Mouse (Mus musculus) heart, adult 18-20 months (tissue): Measurements from ENCODE around the gene Pkn1. TPM values are rescaled to one million over a fixed set of nuclear protein-coding genes. Genes with fewer than 3 reads are reported as not detected.

ENCODE experiments used
- microRNA-seq, 2 experiments: library from miRNA; unstranded; fragments of <30 nt; microRNA quantifications; one replicate each; pipeline ENCODE4 v1.2.0; 2022
- total RNA-seq, 2 experiments: library from RNA; stranded (reverse); gene quantifications; 2 replicates each; pipeline ENCODE4 v1.2.3; 2021

Pkn1 gene
- total RNA-seq, 2 experiments from 2014 or later: 51.1 to 52.7 TPM

Small RNA genes lying within 50 kb of the gene (microRNA-seq; reads per million reads assigned to microRNA genes)
- 0.27 to 0.76 reads per million in 2 experiments for gene Mir1668

Other genes starting within 250 kb of the Pkn1 start
- 10 to 100 TPM; 53.3 to 56.3 TPM for gene Scoc, start 240.8 kb downstream of the Pkn1 start, total RNA-seq
- not detected for gene Olfr370, start 163.4 kb downstream of the Pkn1 start, total RNA-seq
- gene Ndufb7, start 132.5 kb downstream of the Pkn1 start, total RNA-seq: 100 to 1,000 TPM; 661 to 773 TPM
- 100 to 1,000 TPM; 487 to 510 TPM for gene Tecr, start 91.2 kb downstream of the Pkn1 start, total RNA-seq
- gene Dnajb1, start 91.0 kb downstream of the Pkn1 start, total RNA-seq: 10 to 100 TPM; 20.0 to 22.3 TPM
- 10 to 100 TPM; 23.1 to 27.3 TPM for gene Gipc1, start 46.5 kb downstream of the Pkn1 start, total RNA-seq
- under 1 TPM; 0.07 to 0.41 TPM for gene Ptger1, start 32.5 kb downstream of the Pkn1 start, total RNA-seq
- gene Ddx39, start 16.0 kb upstream of the Pkn1 start, total RNA-seq: 10 to 100 TPM; 15.2 to 15.9 TPM
- gene Adgre5, start 42.1 kb upstream of the Pkn1 start, total RNA-seq: 10 to 100 TPM; 41.1 to 43.2 TPM
- gene Adgrl1, start 200.9 kb upstream of the Pkn1 start, total RNA-seq: 10 to 100 TPM in 1 of 2 experiments, 1 to 10 TPM in 1; 9.9 to 10.9 TPM